ENCODE assay signal across 30 mouse cellular contexts in the genomic region with DNA sequence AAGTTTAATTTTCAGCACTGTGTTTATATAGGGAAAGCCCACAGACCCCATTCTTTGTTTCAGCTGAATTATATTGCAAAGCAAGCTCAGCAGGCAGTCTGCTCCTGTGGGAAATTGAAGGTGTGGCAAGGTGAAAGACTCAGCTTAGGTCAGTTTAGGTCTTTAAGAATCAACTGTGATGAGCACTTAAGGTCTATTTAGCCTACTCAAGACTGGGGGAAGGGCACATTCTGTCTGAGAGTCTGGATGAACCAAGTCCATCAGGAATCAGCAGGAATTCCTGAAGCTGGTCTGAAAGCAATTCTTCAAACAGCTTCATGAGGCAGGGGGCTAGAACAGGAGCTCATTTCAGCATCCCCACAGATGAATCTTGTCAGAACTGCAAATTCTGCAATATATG. TPM values are rescaled to one million over a fixed set of nuclear protein-coding genes. Genes with fewer than 3 reads are reported as not detected.
"Had no signal": no experiment of that assay in that cellular context is flagged by ENCODE, and none has a peak within 500 bp of the region (broad histone marks: within the 10 kb centered on the region; RNA-seq: fewer than 3 reads in every experiment).

No protein-coding gene starts in this region.

- H3K36me3 ChIP-seq: limb, embryonic 12.5 days; limb, embryonic 15.5 days; midbrain, embryonic 12.5 days; midbrain, embryonic 15.5 days; neural tube, embryonic 12.5 days; neural tube, embryonic 15.5 days had no signal

- DNase-seq: kidney, postnatal 25 days; layer of hippocampus, postnatal 36 days; liver, postnatal 0 days; lung, embryonic 14.5 days; retina, postnatal 1 day; right cerebral cortex, postnatal 25 days; thymus, adult 2 months; thymus, postnatal 14 days; thymus, postnatal 4 days had no signal

- H3K4me1 ChIP-seq: limb, embryonic 12.5 days; limb, embryonic 15.5 days; midbrain, embryonic 12.5 days; midbrain, embryonic 15.5 days; neural tube, embryonic 12.5 days; neural tube, embryonic 15.5 days had no signal

- H3K4me3 ChIP-seq: left cerebral cortex, adult 2 months; limb, embryonic 12.5 days; limb, embryonic 15.5 days; midbrain, embryonic 12.5 days; midbrain, embryonic 15.5 days; neural tube, embryonic 12.5 days; neural tube, embryonic 15.5 days had no signal

- ATAC-seq: liver, postnatal 0 days; lung, postnatal 0 days; midbrain, embryonic 15.5 days had no signal

- H3K9me3 ChIP-seq: limb, embryonic 15.5 days; midbrain, embryonic 12.5 days; midbrain, embryonic 15.5 days; neural tube, embryonic 12.5 days; neural tube, embryonic 15.5 days had no signal

- H3K27me3 ChIP-seq: limb, embryonic 12.5 days; limb, embryonic 15.5 days; midbrain, embryonic 12.5 days; midbrain, embryonic 15.5 days; neural tube, embryonic 12.5 days; neural tube, embryonic 15.5 days had no signal

- H3K27ac ChIP-seq: kidney, postnatal 0 days; left cerebral cortex, adult 2 months; limb, embryonic 12.5 days; limb, embryonic 15.5 days; liver, embryonic 14.5 days; macrophage; midbrain, embryonic 12.5 days; midbrain, embryonic 15.5 days; neural tube, embryonic 12.5 days; neural tube, embryonic 15.5 days had no signal

RNA-seq across cellular contexts. Expression of a gene that starts 32.5 kb away (rescaled TPM):
- total RNA-seq: layer of hippocampus, adult 8-10 months; layer of hippocampus, postnatal 10 days; layer of hippocampus, postnatal 36 days; left cerebral cortex, adult 2 months; left cerebral cortex, postnatal 10 days; left cerebral cortex, postnatal 36 days; megakaryocyte, adult 5-6 weeks had no signal
- polyA plus RNA-seq: kidney, embryonic 14.5 days; large intestine, adult 2 months; limb, embryonic 12.5 days; limb, embryonic 15.5 days; liver, embryonic 11.5 days; liver, embryonic 14.5 days; liver, postnatal 0 days; lung, embryonic 14.5 days; macrophage; midbrain, embryonic 12.5 days; midbrain, embryonic 15.5 days; neural tube, embryonic 12.5 days; neural tube, embryonic 15.5 days; small intestine, adult 2 months; spleen, adult 2 months; thymus, adult 2 months had no signal
